Mouse (Mus musculus) midbrain, embryonic 11.5 days (tissue): Measurements from ENCODE around the gene Hacd3. TPM values are rescaled to one million over a fixed set of nuclear protein-coding genes. Genes with fewer than 3 reads are reported as not detected.
A peak's percentile ranks its signal among the peaks of the same experiment; 100 is the strongest.

Source experiments
- ATAC-seq: fragments of 200-750 bp; cut with Nextera tagmentation; 2 replicates; pipeline ENCODE4 v1.8.0; 2017; ENCODE audit warnings: moderate TSS enrichment, moderate library complexity; ENCODE audit not compliant: low FRiP score
- DNase-seq: peaks from one replicate; pipeline ENCODE4 v3.0.0; 2015; ENCODE audit warnings: low spot score; ENCODE audit errors: missing footprints
- H3K27ac ChIP-seq: fragments of 300-500 bp; sonication (generic); 2 replicates; pipeline ENCODE4 v1.5.1; 2014; ENCODE audit warnings: low read depth, low read length
- H3K27me3 ChIP-seq: fragments of 300-500 bp; sonication (generic); 2 replicates; pipeline ENCODE4 v1.6.1; 2014; ENCODE audit warnings: mild to moderate bottlenecking, low read length, moderate library complexity, mixed read lengths; ENCODE audit not compliant: control insufficient read depth, insufficient read depth
- H3K36me3 ChIP-seq: fragments of 300-500 bp; sonication (generic); 2 replicates; pipeline ENCODE4 v1.6.1; 2014; ENCODE audit warnings: mild to moderate bottlenecking, low read length, moderate library complexity, mixed read lengths; ENCODE audit not compliant: control insufficient read depth, insufficient read depth
- H3K4me1 ChIP-seq: fragments of 300-500 bp; sonication (generic); 2 replicates; pipeline ENCODE4 v1.6.1; 2014; ENCODE audit warnings: low read length; ENCODE audit not compliant: control insufficient read depth, insufficient read depth
- H3K4me2 ChIP-seq: fragments of 300-500 bp; sonication (generic); 2 replicates; pipeline ENCODE4 v1.6.1; 2014; ENCODE audit warnings: mild to moderate bottlenecking, moderate library complexity
- H3K4me3 ChIP-seq: fragments of 300-500 bp; sonication (generic); 2 replicates; pipeline ENCODE4 v1.5.1; 2014; ENCODE audit warnings: low read depth, low read length
- H3K9ac ChIP-seq: fragments of 300-500 bp; sonication (generic); 2 replicates; pipeline ENCODE4 v1.6.1; 2014; ENCODE audit warnings: low read length
- H3K9me3 ChIP-seq: fragments of 300-500 bp; sonication (generic); 2 replicates; pipeline ENCODE4 v1.6.1; 2016; ENCODE audit warnings: low read length; ENCODE audit not compliant: control insufficient read depth
- WGBS: fragments of 180-500 bp; shearing (Covaris S2); extraction: QIAGEN DNeasy Blood & Tissue Kit; methylation state at CpG from one replicate; pipeline ENCODE4 v1.1.7; 2014; 5-methylcytosine and 5-hydroxymethylcytosine counted together
- polyA plus RNA-seq: library from polyadenylated mRNA; unstranded; fragments of >200 nt; fragmentation: Nextera tagmentation; extraction: Ambion mirVana; gene quantifications from 2 replicates; pipeline ENCODE4 v1.2.1, GENCODE M21; 2014

Gene Hacd3
- polyA plus RNA-seq, 1 experiment from 2014 or later: 97.5 TPM

DNA sequence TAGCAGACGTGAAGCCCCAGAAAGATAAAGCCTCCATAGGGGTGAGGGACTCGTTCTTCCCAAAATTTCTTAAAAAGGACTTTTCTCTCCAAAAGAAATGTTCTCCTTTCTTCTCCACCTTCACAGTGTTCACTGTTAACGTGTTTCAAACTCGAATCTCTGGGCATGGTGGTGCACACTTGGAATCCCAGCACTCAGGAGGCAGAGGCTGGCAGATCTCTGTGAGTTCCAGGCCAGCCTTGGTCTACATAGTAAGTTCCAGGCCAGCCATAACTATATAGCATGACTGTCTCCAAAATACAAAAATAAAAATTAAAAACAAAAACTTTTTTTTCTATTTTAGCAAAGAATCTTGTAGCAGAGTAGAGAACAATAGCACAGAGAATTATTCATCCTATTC lies 1.4 kb downstream of the Hacd3 start:
- Histone ChIP-seq H3K27me3 (no peaks in the 10 kb centered on the region), H3K9ac (no peak overlapping the region), H3K36me3 (no peaks in the 10 kb centered on the region), H3K4me1 (peaks cover 26% of the 10 kb centered on the region), H3K4me2 (peak overlapping the region; percentile 68; the same call in 1 of the 2 replicates), H3K4me3 (peak overlapping the region; percentile 90; the same call in 1 of the 2 replicates), H3K27ac (no peak overlapping the region), H3K9me3 (no peaks in the 10 kb centered on the region)
- no peak for ATAC-seq
- DNase-seq: no peak
- 78% methylated on average over 4 of the region's 4 CpGs for WGBS

DNA sequence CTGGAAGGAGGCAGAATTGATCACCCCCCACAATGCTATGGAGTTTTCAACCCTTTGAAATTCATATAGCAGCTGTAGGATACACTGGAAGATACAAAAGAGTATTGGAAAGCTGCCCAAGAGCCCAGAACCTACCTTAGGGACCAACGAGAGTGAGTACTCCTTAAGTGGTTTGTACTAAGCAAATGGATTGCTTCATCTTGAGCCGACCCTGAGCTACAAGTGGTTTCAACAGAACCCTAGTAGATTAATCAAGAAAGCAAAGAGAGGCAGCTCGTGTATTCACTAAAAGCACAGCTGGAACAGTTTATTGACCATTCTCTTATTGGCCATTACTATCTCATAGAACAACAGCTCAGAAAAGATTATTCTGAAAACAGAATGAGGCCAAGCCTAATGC lies 2.3 kb downstream of the Hacd3 start:
- Histone ChIP-seq H3K36me3 (no peaks in the 10 kb centered on the region), H3K4me1 (peaks cover 26% of the 10 kb centered on the region), H3K4me3 (no peak overlapping the region), H3K27me3 (no peaks in the 10 kb centered on the region), H3K4me2 (no peak overlapping the region), H3K9me3 (no peaks in the 10 kb centered on the region), H3K27ac (no peak overlapping the region), H3K9ac (no peak overlapping the region)
- no peak for DNase-seq
- no peak for ATAC-seq
- 71% methylated on average over 3 of the region's 3 CpGs for WGBS

DNA sequence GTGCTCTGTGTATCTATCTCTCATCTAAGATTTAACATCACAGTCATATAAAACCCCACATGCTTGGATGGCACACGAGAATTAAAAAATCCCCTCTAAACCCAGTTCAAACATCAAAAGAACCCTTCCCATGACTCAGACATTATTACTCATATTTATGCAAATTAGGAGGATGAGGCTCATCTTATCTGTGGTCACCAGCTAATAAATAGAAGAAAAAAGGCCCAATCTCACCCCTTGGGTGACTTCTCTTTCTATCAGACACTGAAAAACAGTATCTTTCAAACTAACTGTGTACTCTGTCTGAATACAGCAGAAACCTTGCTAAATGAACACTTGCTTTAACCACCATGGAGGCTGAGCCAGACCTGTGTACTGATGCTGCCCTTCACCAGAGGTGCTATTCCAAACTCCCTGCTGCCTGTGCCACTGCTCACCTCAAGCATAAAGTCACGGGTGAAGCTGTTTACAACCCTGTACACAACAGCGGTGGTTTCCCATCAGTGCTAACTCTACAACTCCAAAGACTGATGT lies 2.8 kb downstream of the Hacd3 start:
- Histone ChIP-seq H3K36me3 (no peaks in the 10 kb centered on the region), H3K4me2 (no peak overlapping the region), H3K4me1 (peaks cover 26% of the 10 kb centered on the region), H3K4me3 (no peak overlapping the region), H3K27me3 (no peaks in the 10 kb centered on the region), H3K9ac (no peak overlapping the region), H3K27ac (no peak overlapping the region), H3K9me3 (no peaks in the 10 kb centered on the region)
- 86% methylated on average over 3 of the region's 3 CpGs for WGBS
- DNase-seq (no peak), ATAC-seq (no peak)

DNA sequence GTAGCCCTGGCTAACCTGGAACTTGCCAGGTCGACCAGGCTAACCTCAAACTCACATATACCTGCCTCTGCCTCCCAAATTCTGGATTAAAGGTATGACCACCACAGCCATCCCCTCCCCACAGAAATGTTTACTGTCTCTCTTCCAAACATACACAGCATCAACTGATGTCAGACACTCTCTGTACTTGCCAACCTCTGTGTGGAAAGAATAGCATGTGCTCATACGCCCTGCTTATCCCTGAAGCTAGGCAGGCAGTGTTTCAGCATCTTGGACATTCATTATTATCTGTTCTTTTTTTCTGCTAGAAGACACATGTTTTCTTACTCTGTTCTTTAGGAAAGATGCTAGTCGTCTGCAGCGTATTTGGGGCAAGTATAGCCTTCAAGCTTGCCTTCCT lies 3.6 kb downstream of the Hacd3 start:
- H3K4me2 ChIP-seq: no peak overlapping the region
- WGBS: 94% methylated on average over 4 of the region's 4 CpGs
- ATAC-seq: no peak
- H3K4me3 ChIP-seq: no peak overlapping the region
- no peaks in the 10 kb centered on the region for H3K27me3 ChIP-seq
- H3K9me3 ChIP-seq: no peaks in the 10 kb centered on the region
- peaks cover 26% of the 10 kb centered on the region for H3K4me1 ChIP-seq
- DNase-seq: no peak
- no peak overlapping the region for H3K9ac ChIP-seq
- no peaks in the 10 kb centered on the region for H3K36me3 ChIP-seq
- no peak overlapping the region for H3K27ac ChIP-seq

DNA sequence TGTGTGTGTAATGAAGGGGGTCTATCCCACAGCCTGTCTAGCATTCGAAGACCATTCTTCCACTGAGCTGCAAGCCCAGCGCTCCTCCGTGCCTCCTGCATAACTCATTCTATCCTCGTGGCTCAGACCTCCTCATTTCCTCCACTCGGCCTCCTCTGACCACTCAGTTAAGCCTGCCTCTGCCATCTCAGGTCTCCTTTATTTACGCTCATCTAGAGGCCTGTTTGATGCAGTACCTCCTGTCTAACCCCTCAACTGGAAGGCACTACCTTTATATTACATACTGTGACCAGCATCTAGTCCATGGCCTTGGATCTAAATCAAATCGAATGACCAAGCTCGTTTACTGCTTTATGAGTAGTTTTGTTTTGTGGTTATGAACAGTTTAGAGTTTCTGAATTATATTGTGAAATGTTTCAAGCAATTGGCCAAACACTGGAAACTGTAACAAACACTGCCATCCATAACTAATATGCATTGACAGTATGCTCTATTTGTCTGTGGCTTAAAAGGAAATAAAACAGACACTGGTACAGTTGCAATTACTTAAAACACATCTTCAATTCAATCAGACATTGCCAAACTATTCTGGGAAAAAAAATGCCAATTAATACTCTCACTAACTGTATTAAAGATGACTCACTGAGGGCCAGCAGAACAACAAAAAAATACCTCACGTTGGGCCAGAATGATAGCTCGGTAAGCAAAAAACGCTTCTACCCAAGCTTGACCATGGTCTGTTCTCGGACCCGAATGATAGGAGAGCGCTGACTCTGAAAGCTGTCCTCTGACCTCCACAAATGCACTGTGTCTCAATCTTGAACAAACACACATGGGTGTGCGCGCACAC lies 4.3 kb downstream of the Hacd3 start:
- Histone ChIP-seq H3K9ac (no peak overlapping the region), H3K4me3 (no peak overlapping the region), H3K27ac (peak overlapping the region; percentile 8; the same call in 1 of the 2 replicates), H3K27me3 (no peaks in the 10 kb centered on the region), H3K9me3 (no peaks in the 10 kb centered on the region), H3K4me1 (peaks cover 25% of the 10 kb centered on the region), H3K36me3 (no peaks in the 10 kb centered on the region), H3K4me2 (no peak overlapping the region)
- WGBS: 88% methylated on average over 16 of the region's 16 CpGs
- DNase-seq: no peak
- no peak for ATAC-seq

DNA sequence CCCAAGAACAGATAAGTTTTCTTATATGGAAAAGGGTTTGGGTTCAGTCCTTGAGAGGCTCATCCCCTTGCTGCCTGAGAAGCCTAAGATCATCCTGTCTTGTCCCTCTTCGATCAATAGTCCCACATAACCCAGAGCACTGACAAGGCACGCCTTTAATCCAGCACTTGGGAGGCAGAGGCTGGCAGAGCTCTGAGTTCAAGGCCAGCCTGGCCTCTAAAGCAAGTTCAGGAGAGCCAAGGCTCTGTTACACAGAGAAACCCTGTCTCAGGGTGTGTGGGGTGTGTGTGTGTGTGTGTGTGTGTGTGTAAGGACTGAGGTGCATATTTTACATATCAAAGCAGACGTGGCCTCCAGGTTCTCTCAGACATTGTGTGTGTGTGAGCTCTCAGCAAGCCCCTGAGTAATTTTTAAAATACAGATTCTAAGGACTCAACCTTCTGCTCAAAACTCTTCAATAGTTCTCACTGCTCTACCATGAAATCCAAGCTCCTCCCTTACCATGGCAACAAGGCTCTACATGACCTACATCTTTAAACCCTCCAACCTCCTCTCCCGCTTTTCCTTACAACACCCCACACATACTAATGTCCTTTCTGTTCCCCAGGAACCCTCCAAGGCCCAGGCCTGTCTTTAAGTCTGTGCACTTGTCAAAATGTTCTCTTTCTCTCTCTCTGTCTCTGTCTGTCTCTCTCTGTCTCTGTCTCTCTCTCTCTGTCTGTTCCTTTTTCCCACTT lies 5.1 kb downstream of the Hacd3 start:
- H3K27ac ChIP-seq: peak overlapping the region; percentile 8; the same call in 1 of the 2 replicates
- 69% methylated on average over 4 of the region's 4 CpGs for WGBS
- no peaks in the 10 kb centered on the region for H3K9me3 ChIP-seq
- H3K36me3 ChIP-seq: no peaks in the 10 kb centered on the region
- H3K4me2 ChIP-seq: no peak overlapping the region
- H3K9ac ChIP-seq: no peak overlapping the region
- H3K27me3 ChIP-seq: no peaks in the 10 kb centered on the region
- ATAC-seq (no peak), DNase-seq (no peak)
- H3K4me1 ChIP-seq: peaks cover 21% of the 10 kb centered on the region
- H3K4me3 ChIP-seq: no peak overlapping the region

DNA sequence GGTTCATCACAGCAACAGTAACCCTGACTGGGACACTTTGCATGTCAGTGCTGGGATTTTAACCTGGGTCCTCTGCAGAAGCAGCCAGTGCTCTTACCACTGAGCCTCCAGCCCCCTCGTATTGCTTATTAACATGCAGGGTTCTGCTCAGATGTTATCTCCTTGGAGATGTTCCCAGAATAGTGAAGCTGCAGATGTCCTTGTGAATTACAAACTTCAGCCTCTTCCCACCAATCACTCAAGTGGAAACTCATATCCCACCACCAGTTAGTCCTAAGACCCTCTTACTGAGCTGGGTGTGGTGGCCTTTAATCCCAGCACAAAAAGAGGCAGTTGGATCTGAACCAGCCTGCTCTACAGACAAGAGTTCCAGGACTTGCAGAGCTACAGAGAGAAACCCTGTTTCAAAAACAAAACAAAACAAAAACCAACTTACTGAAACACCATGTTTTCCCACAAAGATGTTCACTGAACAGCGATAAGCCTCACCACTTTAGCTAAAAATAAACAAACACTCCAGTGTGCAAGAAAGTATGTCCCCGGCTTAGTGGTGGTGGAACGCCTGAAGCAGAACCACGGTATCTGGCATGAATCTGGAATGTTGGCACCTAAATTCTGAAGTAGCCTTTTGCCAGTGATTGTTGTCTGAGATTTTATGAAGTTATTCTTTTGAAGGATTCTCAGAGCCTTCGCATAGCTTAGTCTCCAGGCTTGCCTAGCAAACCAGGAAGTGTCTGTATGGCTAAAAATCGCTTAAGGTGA lies 5.9 kb downstream of the Hacd3 start:
- Histone ChIP-seq H3K9ac (no peak overlapping the region), H3K9me3 (no peaks in the 10 kb centered on the region), H3K27ac (no peak overlapping the region; the same call in 1 of the 2 replicates), H3K4me3 (no peak overlapping the region), H3K36me3 (no peaks in the 10 kb centered on the region), H3K4me2 (no peak overlapping the region), H3K27me3 (no peaks in the 10 kb centered on the region), H3K4me1 (peaks cover 21% of the 10 kb centered on the region)
- 80% methylated on average over 7 of the region's 7 CpGs for WGBS
- no peak for ATAC-seq
- DNase-seq: no peak

DNA sequence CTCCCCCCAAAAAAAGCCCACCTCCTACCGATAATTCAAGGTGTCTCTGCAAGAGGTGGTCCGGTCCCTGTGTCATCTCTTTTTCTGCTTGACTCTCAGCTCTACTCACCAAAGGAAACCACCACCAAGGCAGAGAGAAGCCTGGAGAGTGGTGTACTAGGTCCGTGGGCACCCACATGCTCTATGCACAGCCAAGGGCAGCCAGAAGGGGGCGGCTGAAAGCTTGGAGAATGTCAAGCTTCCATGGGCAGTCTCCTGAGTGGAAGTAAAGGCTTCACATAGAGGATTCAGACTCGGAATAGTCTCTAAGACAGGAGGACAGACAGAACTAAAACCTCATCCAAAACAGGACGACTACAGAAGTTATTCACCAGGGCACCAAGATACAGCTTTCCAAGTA lies 10.2 kb downstream of the Hacd3 start:
- H3K27ac ChIP-seq: no peak overlapping the region
- no peak overlapping the region for H3K9ac ChIP-seq
- no peaks in the 10 kb centered on the region for H3K9me3 ChIP-seq
- no peak for DNase-seq
- H3K4me1 ChIP-seq: peaks cover 2% of the 10 kb centered on the region
- H3K4me3 ChIP-seq: no peak overlapping the region
- H3K36me3 ChIP-seq: no peaks in the 10 kb centered on the region
- H3K27me3 ChIP-seq: no peaks in the 10 kb centered on the region
- 58% methylated on average over 6 of the region's 6 CpGs for WGBS
- no peak overlapping the region for H3K4me2 ChIP-seq
- ATAC-seq: no peak
